Comparison of ENCODE assay signal across 19 mouse cellular contexts in genomic region chr17:30377754-30378153, GRCm38 (mm10).
DNase-seq lines count a peak whose midpoint lies in the region; ATAC-seq and TF ChIP-seq lines count a peak whose summit lies in the region.
"Had no signal": no experiment of that assay in that cellular context is flagged by ENCODE, and none has a peak within 500 bp of the region (broad histone marks: within the 10 kb centered on the region; RNA-seq: fewer than 3 reads in every experiment).

No protein-coding gene starts in this region.

- peak; percentile 64 for ATAC-seq in forebrain, embryonic 11.5 days (replicated peaks; ENCODE audit: low FRiP score)
- ATAC-seq in forebrain, embryonic 16.5 days = no peak
- ATAC-seq in midbrain, embryonic 12.5 days (ENCODE audit: low FRiP score, low read depth) = peak; percentile 65; the same call in 1 of the 2 replicates
- no peak for ATAC-seq in midbrain, postnatal 0 days (ENCODE audit: low FRiP score)
- peak; percentile 24; the same call in 1 of the 2 replicates for ATAC-seq in forebrain, embryonic 13.5 days

- H3K9ac ChIP-seq in forebrain, embryonic 11.5 days (ENCODE audit: low read length) = no peak overlapping the region
- no peak overlapping the region for H3K9ac ChIP-seq in forebrain, embryonic 16.5 days (replicated peaks; ENCODE audit: low read depth, low read length)
- H3K9ac ChIP-seq in midbrain, embryonic 12.5 days (replicated peaks) = no peak overlapping the region
- H3K9ac ChIP-seq in midbrain, postnatal 0 days (replicated peaks; ENCODE audit: low read length, poor library complexity, severe bottlenecking) = no peak overlapping the region
- H3K9ac ChIP-seq in forebrain, embryonic 13.5 days = no peak overlapping the region
- H3K9ac ChIP-seq: heart, embryonic 15.5 days; liver, embryonic 14.5 days; neural tube, embryonic 13.5 days had no signal

- H3K9me3 ChIP-seq in forebrain, embryonic 11.5 days (ENCODE audit: control insufficient read depth, low read length) = no peaks in the 10 kb centered on the region
- H3K9me3 ChIP-seq in forebrain, embryonic 16.5 days (ENCODE audit: control insufficient read depth, low read length) = no peaks in the 10 kb centered on the region
- no peaks in the 10 kb centered on the region for H3K9me3 ChIP-seq in midbrain, embryonic 12.5 days
- H3K9me3 ChIP-seq in midbrain, postnatal 0 days (ENCODE audit: low read length) = no peaks in the 10 kb centered on the region
- H3K9me3 ChIP-seq in forebrain, embryonic 13.5 days (replicated peaks) = no peaks in the 10 kb centered on the region
- H3K9me3 ChIP-seq: heart, embryonic 15.5 days; neural tube, embryonic 13.5 days had no signal

- DNase-seq in forebrain, embryonic 11.5 days (ENCODE audit: low spot score) = no peak
- DNase-seq in midbrain, postnatal 0 days (ENCODE audit: low spot score) = no peak
- peak; percentile 68 for DNase-seq in retina, postnatal 1 day
- no peak for DNase-seq in kidney, adult 8-10 months
- no peak for DNase-seq in gastrocnemius, adult 8-10 months (ENCODE audit: low spot score in 2 of 2)
- DNase-seq: adrenal gland, adult 2 months; cerebellum, adult 11-12 months; cerebellum, postnatal 25 days; gastrocnemius, postnatal 14 days; heart, postnatal 4 days; kidney, adult 18-20 months; kidney, postnatal 10 days; right cerebral cortex, postnatal 25 days had no signal

- 0% methylated on average over 1 of the region's 1 CpGs for WGBS in forebrain, embryonic 11.5 days
- WGBS in forebrain, embryonic 16.5 days = 0% methylated on average over 1 of the region's 1 CpGs
- 12% methylated on average over 1 of the region's 1 CpGs for WGBS in midbrain, embryonic 12.5 days
- WGBS in midbrain, postnatal 0 days = 26% methylated on average over 1 of the region's 1 CpGs
- 5% methylated on average over 1 of the region's 1 CpGs for WGBS in forebrain, embryonic 13.5 days

- H3K4me2 ChIP-seq in forebrain, embryonic 11.5 days (ENCODE audit: low read depth, low read length, severe bottlenecking) = no peak overlapping the region
- no peak overlapping the region for H3K4me2 ChIP-seq in forebrain, embryonic 16.5 days (ENCODE audit: low read length)
- no peak overlapping the region for H3K4me2 ChIP-seq in midbrain, embryonic 12.5 days (replicated peaks)
- no peak overlapping the region for H3K4me2 ChIP-seq in midbrain, postnatal 0 days (ENCODE audit: low read depth, low read length, poor library complexity, severe bottlenecking)
- no peak overlapping the region for H3K4me2 ChIP-seq in forebrain, embryonic 13.5 days
- H3K4me2 ChIP-seq: heart, embryonic 15.5 days; neural tube, embryonic 13.5 days had no signal

- H3K4me3 ChIP-seq in forebrain, embryonic 11.5 days (ENCODE audit: low read depth, low read length) = no peak overlapping the region
- no peak overlapping the region for H3K4me3 ChIP-seq in forebrain, embryonic 16.5 days (replicated peaks; ENCODE audit: low read length)
- no peak overlapping the region for H3K4me3 ChIP-seq in midbrain, embryonic 12.5 days
- no peak overlapping the region for H3K4me3 ChIP-seq in midbrain, postnatal 0 days (ENCODE audit: low read depth, low read length)
- no peak overlapping the region for H3K4me3 ChIP-seq in forebrain, embryonic 13.5 days
- H3K4me3 ChIP-seq: heart, embryonic 15.5 days; neural tube, embryonic 13.5 days had no signal

- H3K36me3 ChIP-seq in forebrain, embryonic 11.5 days (ENCODE audit: control insufficient read depth, insufficient read depth, low read length) = no peaks in the 10 kb centered on the region
- H3K36me3 ChIP-seq in forebrain, embryonic 16.5 days (ENCODE audit: control insufficient read depth, insufficient read depth) = no peaks in the 10 kb centered on the region
- H3K36me3 ChIP-seq in midbrain, embryonic 12.5 days = no peaks in the 10 kb centered on the region
- H3K36me3 ChIP-seq in midbrain, postnatal 0 days (ENCODE audit: insufficient read depth, low read length) = no peaks in the 10 kb centered on the region
- H3K36me3 ChIP-seq in forebrain, embryonic 13.5 days (ENCODE audit: poor library complexity, severe bottlenecking) = no peaks in the 10 kb centered on the region
- H3K36me3 ChIP-seq: heart, embryonic 15.5 days; neural tube, embryonic 13.5 days had no signal

- H3K27me3 ChIP-seq in forebrain, embryonic 11.5 days (ENCODE audit: control insufficient read depth, insufficient read depth, low read length) = no peaks in the 10 kb centered on the region; the same call in 1 of the 2 replicates
- no peaks in the 10 kb centered on the region for H3K27me3 ChIP-seq in forebrain, embryonic 16.5 days (replicated peaks; ENCODE audit: control insufficient read depth, insufficient read depth, low read length)
- H3K27me3 ChIP-seq in midbrain, embryonic 12.5 days = peaks cover 29% of the 10 kb centered on the region
- no peaks in the 10 kb centered on the region; the same call in 1 of the 2 replicates for H3K27me3 ChIP-seq in midbrain, postnatal 0 days (ENCODE audit: insufficient read depth, low read length)
- 0 out of 2 replicates have a peak, but pooled peaks cover 4% of the 10 kb centered on the region for H3K27me3 ChIP-seq in forebrain, embryonic 13.5 days
- H3K27me3 ChIP-seq: heart, embryonic 15.5 days; neural tube, embryonic 13.5 days had no signal

- peak overlapping the region; percentile 66; the same call in 1 of the 2 replicates for H3K27ac ChIP-seq in forebrain, embryonic 11.5 days (ENCODE audit: low read depth, low read length)
- H3K27ac ChIP-seq in forebrain, embryonic 16.5 days (ENCODE audit: low read length) = no peak overlapping the region
- peak overlapping the region; percentile 76; the same call in 1 of the 2 replicates for H3K27ac ChIP-seq in midbrain, embryonic 12.5 days (replicated peaks)
- H3K27ac ChIP-seq in midbrain, postnatal 0 days (ENCODE audit: low read depth, low read length) = no peak overlapping the region
- H3K27ac ChIP-seq in forebrain, embryonic 13.5 days = peak overlapping the region; percentile 78
- H3K27ac ChIP-seq: heart, embryonic 15.5 days; liver, embryonic 14.5 days; neural tube, embryonic 13.5 days had no signal

- H3K4me1 ChIP-seq in forebrain, embryonic 11.5 days (replicated peaks; ENCODE audit: control insufficient read depth, insufficient read depth, low read length) = peaks cover 9% of the 10 kb centered on the region
- peaks cover 21% of the 10 kb centered on the region for H3K4me1 ChIP-seq in forebrain, embryonic 16.5 days (replicated peaks; ENCODE audit: control insufficient read depth, insufficient read depth, low read length)
- H3K4me1 ChIP-seq in midbrain, embryonic 12.5 days = peaks cover 29% of the 10 kb centered on the region
- no peaks in the 10 kb centered on the region; the same call in 1 of the 2 replicates for H3K4me1 ChIP-seq in midbrain, postnatal 0 days (ENCODE audit: insufficient read depth, low read length)
- H3K4me1 ChIP-seq in forebrain, embryonic 13.5 days = peaks cover 34% of the 10 kb centered on the region
- H3K4me1 ChIP-seq: heart, embryonic 15.5 days had no signal

- TF ChIP-seq CTCF in midbrain, postnatal 0 days (IDR thresholded peaks at IDR 0.05) = no peak

Comparison
In these comparisons a context has a peak if more than half of its experiments do, and no peak if none do; other contexts are left out.
1. ATAC-seq: peak in forebrain, embryonic 11.5 days (single experiment), midbrain, embryonic 12.5 days (single experiment) and forebrain, embryonic 13.5 days (single experiment); none in forebrain, embryonic 16.5 days (single experiment) and midbrain, postnatal 0 days (single experiment).
2. H3K27ac ChIP-seq: peak in forebrain, embryonic 11.5 days (single experiment), midbrain, embryonic 12.5 days (single experiment) and forebrain, embryonic 13.5 days (single experiment); none in forebrain, embryonic 16.5 days (single experiment) and midbrain, postnatal 0 days (single experiment).